Mouse (Mus musculus) heart, adult 18-20 months (tissue): ENCODE data around the gene Rnase12. TPM values are rescaled to one million over a fixed set of nuclear protein-coding genes. Genes with fewer than 3 reads are reported as not detected.
"Not testable (repeated sequence)": the region's sequence is repeated elsewhere in the genome, so short reads cannot be mapped to it uniquely, and the experiment has no call there.

ENCODE experiments used
- DNase-seq, 2 experiments: peaks; one replicate each; pipeline ENCODE4 v3.0.0; 2021 to 2022; ENCODE audit warnings: mixed read lengths in 1 of 2
- total RNA-seq, 2 experiments: library from RNA; stranded (reverse); gene quantifications; 2 replicates each; pipeline ENCODE4 v1.2.3; 2021

The Rnase12 gene
- total RNA-seq, 2 experiments from 2014 or later: not detected

- peak; percentile 67 to 76 for DNase-seq
Observed at GRCm38 (mm10) chr14:51017256-51017655, 40.2 kb downstream of the Rnase12 start.

- DNase-seq: no peak
Observed at GRCm38 (mm10) chr14:51015780-51016179, 41.7 kb downstream of the Rnase12 start.

- not testable (repeated sequence) for DNase-seq
Observed at GRCm38 (mm10) chr14:51014724-51015123, 42.7 kb downstream of the Rnase12 start.

GRCm38 (mm10) chr14:51009572-51009971, 47.9 kb downstream of the Rnase12 start:
- DNase-seq: no peak

GRCm38 (mm10) chr14:51008781-51009180, 48.7 kb downstream of the Rnase12 start:
- DNase-seq: no peak

GRCm38 (mm10) chr14:51007914-51008713, 49.3 kb downstream of the Rnase12 start:
- peak; percentile 86 to 87 for DNase-seq

GRCm38 (mm10) chr14:51007152-51007801, 50.2 kb downstream of the Rnase12 start, which contains the start of gene Rnase10:
Gene Rnase10 (plus strand): TSS chr14:51007751.
- DNase-seq: no peak

Other genes starting within 250 kb of the Rnase12 start
- not detected for gene Ccnb1ip1, start 249.9 kb downstream of the Rnase12 start, total RNA-seq
- gene Parp2, start 249.8 kb downstream of the Rnase12 start, total RNA-seq: 10 to 100 TPM; 14.9 to 16.4 TPM
- gene Tep1, start 187.1 kb downstream of the Rnase12 start, total RNA-seq: 10 to 100 TPM; 10.4 to 11.6 TPM
- gene Klhl33, start 160.2 kb downstream of the Rnase12 start, total RNA-seq: 10 to 100 TPM; 17.0 to 21.9 TPM
- 10 to 100 TPM; 70.2 to 74.5 TPM for gene Osgep, start 132.8 kb downstream of the Rnase12 start, total RNA-seq
- gene Apex1, start 132.7 kb downstream of the Rnase12 start, total RNA-seq: 10 to 100 TPM; 27.0 to 31.7 TPM
- gene Pip4p1, start 126.8 kb downstream of the Rnase12 start, total RNA-seq: 10 to 100 TPM; 20.5 to 25.8 TPM
- 10 to 100 TPM; 11.4 to 14.8 TPM for gene Pnp, start 126.6 kb downstream of the Rnase12 start, total RNA-seq
- gene Gm49342, start 113.1 kb downstream of the Rnase12 start, total RNA-seq: 10 to 100 TPM; 15.7 to 16.5 TPM
- 1 to 10 TPM in 1 of 2 experiments, under 1 TPM in 1; 0.89 to 1.0 TPM for gene Pnp2, start 101.7 kb downstream of the Rnase12 start, total RNA-seq
- gene Rnase10, start 49.9 kb downstream of the Rnase12 start, total RNA-seq: under 1 TPM; 0.20 to 0.41 TPM
- not detected for gene Rnase9, start 15.8 kb downstream of the Rnase12 start, total RNA-seq
- gene Rnase11, start 7.5 kb downstream of the Rnase12 start, total RNA-seq: not detected
- gene Olfr750, start 16.8 kb upstream of the Rnase12 start, total RNA-seq: not detected
- gene Rnase4, start 33.4 kb upstream of the Rnase12 start, total RNA-seq: 10 to 100 TPM; 43.0 to 46.9 TPM
- 1 to 10 TPM; 6.1 to 6.9 TPM for gene Ang, start 33.5 kb upstream of the Rnase12 start, total RNA-seq
- gene Eddm3b, start 56.8 kb upstream of the Rnase12 start, total RNA-seq: not detected
- gene Rnase6, start 66.2 kb upstream of the Rnase12 start, total RNA-seq: 1 to 10 TPM in 1 of 2 experiments, under 1 TPM in 1; 0.65 to 1.2 TPM
- 1 to 10 TPM in 1 of 2 experiments, under 1 TPM in 1; 0.89 to 1.3 TPM for gene Rnase1, start 89.1 kb upstream of the Rnase12 start, total RNA-seq
- gene Rnase2b, start 104.6 kb upstream of the Rnase12 start, total RNA-seq: not detected
- not detected for gene Ang2, start 141.5 kb upstream of the Rnase12 start, total RNA-seq
- gene Ear14, start 145.7 kb upstream of the Rnase12 start, total RNA-seq: not detected
- 1 to 10 TPM; 1.9 to 4.1 TPM for gene Rnase2a, start 198.5 kb upstream of the Rnase12 start, total RNA-seq